Mouse (Mus musculus) liver, embryonic 14.5 days (tissue): ENCODE results near the gene Spns3. TPM values are rescaled to one million over a fixed set of nuclear protein-coding genes. Genes with fewer than 3 reads are reported as not detected.

ENCODE experiments used
- ATAC-seq: fragments of 200-750 bp; cut with Nextera tagmentation; 2 replicates; pipeline ENCODE4 v1.8.0; 2017; ENCODE audit warnings: moderate number of reproducible peaks, mild to moderate bottlenecking, moderate library complexity; ENCODE audit not compliant: insufficient read depth
- DNase-seq, 3 experiments: peaks; one replicate each; pipeline ENCODE4 v3.0.0-alpha.2; 2012 to 2013; ENCODE audit warnings: low read depth in 3 of 3, low spot score in 3 of 3
- H3K27ac ChIP-seq: fragments of 300-500 bp; sonication (generic); 2 replicates; pipeline ENCODE4 v1.5.1; 2014; ENCODE audit warnings: moderate library complexity, mild to moderate bottlenecking, control low read depth, inconsistent platforms
- H3K27me3 ChIP-seq: fragments of 300-500 bp; sonication (generic); 2 replicates; pipeline ENCODE4 v1.6.1; 2014; ENCODE audit warnings: mild to moderate bottlenecking, low read length, moderate library complexity; ENCODE audit not compliant: control insufficient read depth, insufficient read depth
- H3K36me3 ChIP-seq: fragments of 300-500 bp; sonication (generic); replicated peaks from 2 replicates; pipeline ENCODE4 v1.6.1; 2014; ENCODE audit warnings: low read depth; ENCODE audit not compliant: control insufficient read depth, insufficient read depth
- H3K4me1 ChIP-seq, 2 experiments: fragments of 200-500 bp in 1 of 2; fragments of 300-500 bp in 1 of 2; sonication (generic) in 1 of 2; replicated peaks; 2 replicates each; pipeline ENCODE4 v1.6.1; 2012 to 2014; ENCODE audit warnings: antibody characterized with exemption in 1 of 2, inconsistent platforms in 1 of 2, low read length in 1 of 2; ENCODE audit not compliant: control insufficient read depth in 2 of 2, insufficient read depth in 2 of 2
- H3K4me2 ChIP-seq: fragments of 300-500 bp; sonication (generic); 2 replicates; pipeline ENCODE4 v1.6.1; 2014; ENCODE audit warnings: low read depth, mild to moderate bottlenecking, control low read depth, moderate library complexity
- H3K4me3 ChIP-seq, 2 experiments: fragments of 200-500 bp in 1 of 2; fragments of 300-500 bp in 1 of 2; sonication (generic) in 1 of 2; 2 replicates each; pipeline ENCODE4 v1.5.1; 2012 to 2014; ENCODE audit warnings: low read depth in 2 of 2, low read length in 2 of 2, mild to moderate bottlenecking in 2 of 2, control low read depth in 1 of 2, inconsistent platforms in 1 of 2, moderate library complexity in 1 of 2; ENCODE audit not compliant: insufficient read depth in 1 of 2
- H3K9ac ChIP-seq: fragments of 300-500 bp; sonication (generic); replicated peaks from 2 replicates; pipeline ENCODE4 v1.6.1; 2014; ENCODE audit warnings: mild to moderate bottlenecking, control low read depth, moderate library complexity
- H3K9me3 ChIP-seq: fragments of 300-500 bp; sonication (generic); 2 replicates; pipeline ENCODE4 v1.6.1; 2016; ENCODE audit warnings: low read length, mixed read lengths; ENCODE audit not compliant: control insufficient read depth
- CTCF ChIP-seq: IDR thresholded peaks from 2 replicates; pipeline ENCODE4 v1.5.1; 2016; ENCODE audit warnings: antibody characterized with exemption, low read depth, control low read depth
- EP300 ChIP-seq: IDR thresholded peaks from 2 replicates; pipeline ENCODE4 v1.6.1; 2016; ENCODE audit warnings: antibody characterized with exemption, low read depth
- WGBS: fragments of 180-500 bp; shearing (Covaris S2); extraction: QIAGEN DNeasy Blood & Tissue Kit; methylation state at CpG from one replicate; pipeline ENCODE4 v1.1.7; 2014; ENCODE audit not compliant: insufficient replicate concordance; 5-methylcytosine and 5-hydroxymethylcytosine counted together
- polyA plus RNA-seq, 2 experiments: library from polyadenylated mRNA; depleted of rRNA in 1 of 2; stranded (reverse) in 1 of 2; unstranded in 1 of 2; fragments of >200 nt; fragmentation: Nextera tagmentation in 1 of 2; extraction: Ambion mirVana in 1 of 2; gene quantifications; 2 replicates each; pipeline versions ENCODE4 v1.2.1 to v1.2.3; 2012 to 2014

Spns3 gene
- polyA plus RNA-seq, 2 experiments: 1.3 TPM

DNA sequence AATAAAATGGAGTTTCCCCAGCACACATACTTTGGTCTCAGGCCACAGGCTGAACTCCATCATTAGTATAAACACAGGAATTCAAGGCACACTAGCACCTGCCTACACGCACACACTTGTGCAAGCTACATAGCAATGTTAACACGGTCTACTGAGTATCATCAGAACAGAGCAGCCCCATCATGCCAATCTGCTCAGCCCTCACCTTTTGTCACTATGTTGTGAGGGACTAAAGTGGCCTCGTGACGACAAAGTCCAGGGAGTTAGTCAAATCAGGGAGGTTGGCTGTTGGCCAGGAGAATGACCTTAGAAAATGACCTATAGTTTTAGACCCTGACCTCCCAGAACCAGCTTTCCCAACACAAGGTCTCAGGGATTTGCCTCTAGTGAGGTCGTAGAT is 7.8 kb upstream of the Spns3 start:
- Histone ChIP-seq H3K36me3 (no peaks in the 10 kb centered on the region), H3K27ac (no peak overlapping the region), H3K9ac (no peak overlapping the region), H3K27me3 (no peaks in the 10 kb centered on the region), H3K9me3 (no peaks in the 10 kb centered on the region), H3K4me2 (no peak overlapping the region), H3K4me3 (no peak overlapping the region), H3K4me1 (peaks cover 0 to 6% of the 10 kb centered on the region in 2 experiments; a peak in 1 of 4 replicates)
- TF ChIP-seq CTCF: no peak
- TF ChIP-seq EP300: no peak
- WGBS: 53% methylated on average over 5 of the region's 5 CpGs
- DNase-seq: no peak
- ATAC-seq: no peak

DNA sequence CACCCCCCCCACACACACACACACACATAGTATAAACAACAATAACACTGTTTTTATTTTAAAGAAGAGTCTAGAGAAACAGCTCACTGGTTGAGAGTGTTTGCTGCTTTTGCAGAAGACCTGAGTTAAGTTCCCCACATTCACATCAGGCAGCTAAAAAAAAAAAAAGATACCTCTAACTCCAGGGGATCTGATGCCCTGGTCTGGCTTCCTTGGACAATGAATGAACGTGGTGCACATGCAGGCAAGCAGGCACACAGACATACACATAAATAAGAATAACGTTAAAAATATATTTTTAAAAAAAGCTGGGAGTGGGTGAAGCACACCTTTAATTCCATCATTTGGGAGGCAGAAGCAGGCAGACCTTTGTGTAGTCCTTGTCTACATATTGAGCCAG is 6.6 kb upstream of the Spns3 start:
- Histone ChIP-seq H3K4me1 (peaks cover 0 to 6% of the 10 kb centered on the region in 2 experiments; a peak in 1 of 4 replicates), H3K9me3 (no peaks in the 10 kb centered on the region), H3K27me3 (no peaks in the 10 kb centered on the region), H3K4me3 (no peak overlapping the region), H3K4me2 (no peak overlapping the region), H3K9ac (no peak overlapping the region), H3K27ac (no peak overlapping the region), H3K36me3 (no peaks in the 10 kb centered on the region)
- DNase-seq: no peak
- no peak for TF ChIP-seq CTCF
- no peak for TF ChIP-seq EP300
- ATAC-seq: no peak
- 48% methylated on average over 2 of the region's 2 CpGs for WGBS

DNA sequence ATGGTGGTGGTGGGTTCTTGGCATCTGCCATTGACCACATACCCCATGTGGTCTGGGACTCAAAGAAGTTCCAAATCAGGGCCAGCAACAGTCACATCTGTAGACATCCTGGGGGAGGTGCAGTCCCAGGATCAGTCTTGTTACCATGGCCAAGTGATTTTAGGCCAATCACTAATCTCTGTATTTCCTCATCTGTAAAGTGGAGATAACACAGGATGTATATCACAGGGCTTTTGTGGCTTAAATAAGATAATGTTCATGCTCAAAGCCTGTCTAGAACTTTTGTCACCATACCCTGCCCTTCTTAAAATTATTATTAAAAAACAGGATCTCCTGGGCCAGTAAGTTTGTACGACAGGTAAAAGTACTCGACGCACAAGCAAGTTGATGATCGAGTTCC is 6.2 kb upstream of the Spns3 start:
- no peak for ATAC-seq
- H3K36me3 ChIP-seq: no peaks in the 10 kb centered on the region
- H3K4me2 ChIP-seq: no peak overlapping the region
- TF ChIP-seq EP300 (no peak), CTCF (no peak)
- H3K27ac ChIP-seq: no peak overlapping the region
- no peak overlapping the region for H3K9ac ChIP-seq
- H3K27me3 ChIP-seq: no peaks in the 10 kb centered on the region
- H3K4me3 ChIP-seq: no peak overlapping the region
- DNase-seq: no peak
- H3K9me3 ChIP-seq: no peaks in the 10 kb centered on the region
- peaks cover 0 to 6% of the 10 kb centered on the region in 2 experiments; a peak in 2 of 4 replicates for H3K4me1 ChIP-seq
- 67% methylated on average over 4 of the region's 4 CpGs for WGBS

DNA sequence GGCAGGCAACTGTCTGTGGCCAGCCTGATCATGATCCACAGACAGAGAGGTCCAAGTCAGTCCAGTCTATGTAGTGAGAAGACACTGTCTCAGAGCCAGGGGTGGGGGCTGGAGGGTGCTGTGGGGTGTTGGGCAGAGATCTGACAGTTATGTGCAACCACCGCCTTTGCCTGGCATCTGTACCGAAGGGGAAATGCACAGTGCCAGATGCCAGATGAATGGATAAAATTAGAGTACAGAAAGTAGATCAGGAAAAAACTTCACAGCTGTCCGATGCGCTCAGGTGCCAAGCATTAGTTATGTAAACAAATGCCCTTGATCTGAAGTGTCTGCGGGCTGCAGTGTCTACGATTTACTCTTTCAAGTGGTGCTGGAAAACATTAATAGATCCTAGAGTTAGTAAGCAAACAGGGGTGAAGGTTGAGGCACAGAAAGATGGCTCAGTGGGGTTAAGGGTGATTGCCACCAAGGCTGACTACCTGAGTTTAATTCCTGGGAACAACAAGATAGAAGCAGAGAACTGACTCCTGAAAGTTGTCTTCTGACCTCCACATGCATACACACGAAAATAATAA is 1.3 kb upstream of the Spns3 start:
- Histone ChIP-seq H3K4me1 (peaks cover 0 to 7% of the 10 kb centered on the region in 2 experiments; a peak in 2 of 4 replicates), H3K9ac (no peak overlapping the region), H3K27me3 (no peaks in the 10 kb centered on the region), H3K4me2 (no peak overlapping the region), H3K36me3 (no peaks in the 10 kb centered on the region), H3K9me3 (no peaks in the 10 kb centered on the region), H3K27ac (no peak overlapping the region), H3K4me3 (no peak overlapping the region)
- DNase-seq: no peak
- TF ChIP-seq CTCF (no peak), EP300 (no peak)
- WGBS: 55% methylated on average over 7 of the region's 7 CpGs
- ATAC-seq: no peak

DNA sequence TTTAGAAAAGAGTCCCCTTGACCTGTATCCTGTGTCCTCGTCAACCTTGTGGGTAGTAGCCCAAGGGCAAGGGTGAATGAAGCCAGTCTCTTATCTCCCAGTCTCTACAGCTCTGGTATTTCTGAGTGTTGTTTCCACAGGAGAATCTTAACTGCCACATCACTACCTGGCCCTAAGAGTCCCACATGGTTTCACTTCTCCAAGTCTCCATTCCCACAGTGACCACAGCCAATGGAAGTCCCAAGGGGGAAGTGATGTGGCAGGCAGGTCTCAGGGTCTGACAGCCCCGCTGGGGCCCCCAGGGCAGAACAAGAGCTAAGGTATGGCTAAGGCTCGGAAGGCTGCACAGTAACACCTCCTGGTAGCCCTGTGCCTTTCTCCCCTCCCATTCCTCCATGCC is 3.1 kb downstream of the Spns3 start:
- no peaks in the 10 kb centered on the region for H3K9me3 ChIP-seq
- TF ChIP-seq EP300 (no peak), CTCF (no peak)
- H3K36me3 ChIP-seq: no peaks in the 10 kb centered on the region
- no peak overlapping the region for H3K4me2 ChIP-seq
- H3K27ac ChIP-seq: no peak overlapping the region
- DNase-seq (no peak), ATAC-seq (no peak)
- no peak overlapping the region for H3K4me3 ChIP-seq
- peaks cover 4 to 21% of the 10 kb centered on the region in 2 experiments for H3K4me1 ChIP-seq
- H3K9ac ChIP-seq: no peak overlapping the region
- no peaks in the 10 kb centered on the region for H3K27me3 ChIP-seq
- WGBS: 30% methylated on average over 3 of the region's 3 CpGs
